Mouse (Mus musculus) spleen, embryonic (tissue): ENCODE measurements around the gene Ccl8.

ENCODE experiments used
- CTCF ChIA-PET: fragments of 350-600 bp; sonication (Branson Sonifier 250); formaldehyde crosslinking; loops from one replicate; lab custom pipeline; 2022; lab: Charles Lee

Ccl8 gene

GRCm38 (mm10) chr11:82114885-82115284 lies at the start of gene Ccl8:
Gene Ccl8, plus strand, starts transcription at chr11:82115185.
- CTCF ChIA-PET: no interaction called here

- CTCF ChIA-PET: no interaction called here
Observed at GRCm38 (mm10) chr11:82066953-82067571, 47.9 kb upstream of the Ccl8 start.

GRCm38 (mm10) chr11:82071076-82071475 lies 43.9 kb upstream of the Ccl8 start:
- CTCF ChIA-PET: no interaction called here

- CTCF ChIA-PET: no interaction called here
Observed at GRCm38 (mm10) chr11:82072374-82072773, 42.6 kb upstream of the Ccl8 start.

GRCm38 (mm10) chr11:82072984-82073383 lies 42.0 kb upstream of the Ccl8 start:
- CTCF ChIA-PET: no interaction called here

- CTCF ChIA-PET: no interaction called here
Observed at GRCm38 (mm10) chr11:82073686-82074085, 41.3 kb upstream of the Ccl8 start.

- CTCF ChIA-PET: no interaction called here
Observed at GRCm38 (mm10) chr11:82077031-82077430, 38.0 kb upstream of the Ccl8 start.

- CTCF ChIA-PET: no interaction called here
Observed at GRCm38 (mm10) chr11:82078136-82078730, 36.8 kb upstream of the Ccl8 start.

- CTCF ChIA-PET: no interaction called here
Observed at GRCm38 (mm10) chr11:82080865-82081264, 34.1 kb upstream of the Ccl8 start.

- CTCF ChIA-PET: no interaction called here
Observed at GRCm38 (mm10) chr11:82084360-82084759, 30.6 kb upstream of the Ccl8 start.

GRCm38 (mm10) chr11:82099511-82100323 lies 15.3 kb upstream of the Ccl8 start:
- CTCF ChIA-PET: no interaction called here

- CTCF ChIA-PET: no interaction called here
Observed at GRCm38 (mm10) chr11:82101087-82101486, 13.9 kb upstream of the Ccl8 start.

GRCm38 (mm10) chr11:82101529-82101928 lies 13.5 kb upstream of the Ccl8 start, which contains the start of gene Ccl12:
Gene Ccl12, plus strand, starts transcription at chr11:82101845.
- CTCF ChIA-PET: no interaction called here

GRCm38 (mm10) chr11:82109611-82110010 lies 5.4 kb upstream of the Ccl8 start:
- CTCF ChIA-PET: no interaction called here

GRCm38 (mm10) chr11:82110372-82111248 lies 4.4 kb upstream of the Ccl8 start:
- CTCF ChIA-PET: no interaction called here

GRCm38 (mm10) chr11:82116041-82116440 lies 1.1 kb downstream of the Ccl8 start:
- CTCF ChIA-PET: no interaction called here

- CTCF ChIA-PET: no interaction called here
Observed at GRCm38 (mm10) chr11:82132977-82133376, 18.0 kb downstream of the Ccl8 start.

GRCm38 (mm10) chr11:82136196-82136595 lies 21.2 kb downstream of the Ccl8 start:
- CTCF ChIA-PET: no interaction called here

- CTCF ChIA-PET: no interaction called here
Observed at GRCm38 (mm10) chr11:82139492-82140094, 24.6 kb downstream of the Ccl8 start.

- CTCF ChIA-PET: no interaction called here
Observed at GRCm38 (mm10) chr11:82159126-82159525, 44.1 kb downstream of the Ccl8 start.

- CTCF ChIA-PET: no interaction called here
Observed at GRCm38 (mm10) chr11:82163285-82163684, 48.3 kb downstream of the Ccl8 start.
